Mouse (Mus musculus): Measurements from ENCODE around the gene Svep1.

The Svep1 gene

DNA sequence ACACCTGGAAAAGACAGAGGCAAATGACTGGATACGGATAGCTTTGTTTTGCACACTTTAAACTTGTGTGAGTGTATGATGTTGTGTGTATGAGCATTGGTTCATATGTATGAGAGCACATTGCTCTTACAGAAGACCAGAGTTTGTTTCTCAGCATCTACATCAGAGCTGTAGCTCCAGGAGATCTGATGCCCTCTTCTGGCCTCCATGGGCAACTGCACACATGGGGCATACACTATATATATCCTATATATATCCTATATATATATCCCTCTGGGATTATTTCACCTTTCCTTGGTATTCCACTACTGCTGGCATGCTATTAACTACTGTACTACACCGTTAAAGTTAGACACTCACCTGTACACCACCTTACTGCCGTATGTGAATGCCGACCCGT lies 122.5 kb downstream of the Svep1 start:
- DNase-seq (ENCODE audit: low spot score), result no peak

GRCm38 (mm10) chr4:58082588-58082987 lies 124.1 kb downstream of the Svep1 start:
- peak; percentile 83 for DNase-seq (ENCODE audit: low spot score)

- peak; percentile 69 for DNase-seq (ENCODE audit: low spot score)
Measured at GRCm38 (mm10) chr4:58079631-58080030, 127.0 kb downstream of the Svep1 start.

GRCm38 (mm10) chr4:58077950-58078349 lies 128.7 kb downstream of the Svep1 start:
- no peak for DNase-seq (ENCODE audit: low spot score)

GRCm38 (mm10) chr4:58077536-58077935 lies 129.1 kb downstream of the Svep1 start:
- DNase-seq (ENCODE audit: low spot score), result no peak

DNA sequence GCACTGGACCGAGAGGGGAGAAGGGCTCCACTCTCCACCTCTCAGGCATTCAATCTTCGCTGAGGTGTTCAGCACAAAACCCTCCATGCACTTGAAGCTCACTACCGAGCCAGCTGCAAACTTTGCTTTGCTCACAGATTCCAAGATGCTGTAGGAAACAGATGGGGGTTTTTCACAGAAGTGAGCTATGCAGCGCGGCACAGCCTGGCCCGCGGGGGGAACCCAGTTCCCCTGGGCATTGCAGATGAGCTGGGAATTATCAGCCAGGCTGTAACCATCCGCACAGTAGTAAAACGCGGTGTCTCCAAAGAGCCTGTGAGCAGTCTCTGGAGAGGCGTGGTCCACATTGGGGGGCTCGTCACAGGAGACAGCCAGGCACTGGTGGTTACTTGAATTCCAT lies 133.8 kb downstream of the Svep1 start:
- no peak for DNase-seq (ENCODE audit: low spot score)

GRCm38 (mm10) chr4:58068886-58069285 lies 137.8 kb downstream of the Svep1 start:
- DNase-seq (ENCODE audit: low spot score), result no peak

GRCm38 (mm10) chr4:58064721-58065120 lies 141.9 kb downstream of the Svep1 start:
- no peak for DNase-seq (ENCODE audit: low spot score)

DNA sequence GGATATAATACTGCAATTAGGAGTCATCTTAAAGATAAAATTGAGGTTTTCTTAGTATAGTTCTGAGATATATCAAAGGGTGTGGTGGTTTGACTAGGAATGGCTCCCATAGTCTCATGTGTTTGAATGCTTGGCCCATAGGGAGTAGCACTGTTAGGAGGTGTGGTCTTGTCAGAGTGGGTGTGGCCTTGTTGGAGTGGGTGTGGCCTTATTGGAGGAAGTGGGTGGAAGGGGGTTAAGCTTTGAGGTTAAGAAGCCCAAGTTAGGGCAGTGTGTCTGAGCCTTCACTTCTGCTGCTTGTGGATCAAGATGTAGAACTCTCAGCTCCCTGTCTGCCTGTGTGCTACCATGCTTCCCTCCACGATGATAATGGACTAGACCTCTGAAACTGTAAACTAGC lies 143.7 kb downstream of the Svep1 start:
- no peak for DNase-seq (ENCODE audit: low spot score)

GRCm38 (mm10) chr4:58055653-58056052 lies 151.0 kb downstream of the Svep1 start:
- DNase-seq (ENCODE audit: low spot score), result no peak

DNA sequence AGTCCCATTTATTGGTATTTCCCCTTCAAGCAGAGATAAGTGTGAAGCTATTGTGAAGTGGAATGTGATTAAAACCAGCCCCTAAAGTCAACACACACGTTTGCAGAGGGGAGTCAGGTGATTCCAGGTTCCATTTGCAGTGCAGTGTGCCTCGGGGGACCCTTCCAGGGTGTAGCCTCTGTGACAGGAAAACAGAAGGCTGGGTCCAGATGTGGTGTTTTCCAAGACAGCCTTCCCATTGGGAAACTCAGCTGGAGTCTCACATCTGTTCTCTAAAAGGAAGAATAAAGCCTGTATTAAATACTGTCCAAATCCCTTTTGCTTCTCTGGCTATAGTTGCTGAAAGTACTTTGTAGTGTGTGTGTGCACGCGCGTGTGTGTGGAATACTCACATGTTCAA lies 152.2 kb downstream of the Svep1 start:
- no peak for DNase-seq (ENCODE audit: low spot score)

DNA sequence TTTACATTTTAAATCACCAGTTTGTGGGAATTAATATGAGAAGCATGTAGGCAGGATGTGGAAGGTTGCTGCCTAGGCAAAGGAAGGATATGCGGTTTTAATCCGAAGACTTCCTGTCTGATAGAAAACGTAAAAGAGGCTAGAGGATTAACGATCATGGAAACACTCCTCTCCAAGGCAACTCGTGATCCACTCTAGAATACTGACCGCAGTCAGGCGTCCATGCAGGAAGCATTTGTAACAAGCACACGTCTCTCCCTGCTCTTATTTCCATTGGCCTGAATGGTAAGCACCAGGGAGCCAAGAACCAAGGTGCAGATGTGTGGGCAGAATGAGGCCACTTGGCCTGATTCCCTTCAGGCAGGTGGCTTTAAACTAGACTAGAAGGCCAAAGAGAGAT lies 155.9 kb downstream of the Svep1 start:
- DNase-seq (ENCODE audit: low spot score), result no peak

GRCm38 (mm10) chr4:58050276-58050675 lies 156.4 kb downstream of the Svep1 start:
- no peak for DNase-seq (ENCODE audit: low spot score)

DNA sequence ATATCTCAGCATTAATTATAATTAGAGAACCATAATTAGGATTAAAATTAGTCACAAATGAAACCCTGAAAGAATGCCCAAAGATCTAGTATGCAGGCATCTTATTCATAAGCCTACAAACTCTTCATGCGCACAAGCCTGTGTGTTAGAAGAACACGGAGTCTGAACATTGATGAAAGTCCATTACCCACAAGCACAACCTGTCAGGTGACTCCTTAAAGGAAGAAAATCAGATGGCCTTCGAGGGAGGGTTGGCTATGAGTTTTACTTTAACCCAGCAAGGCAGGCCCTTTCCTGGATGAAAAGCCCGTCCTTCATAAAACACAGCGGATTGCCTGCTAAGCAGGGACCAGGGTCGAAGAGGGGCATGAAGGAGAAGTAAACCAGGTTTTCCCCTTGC lies 161.8 kb downstream of the Svep1 start:
- DNase-seq (ENCODE audit: low spot score), result no peak

DNA sequence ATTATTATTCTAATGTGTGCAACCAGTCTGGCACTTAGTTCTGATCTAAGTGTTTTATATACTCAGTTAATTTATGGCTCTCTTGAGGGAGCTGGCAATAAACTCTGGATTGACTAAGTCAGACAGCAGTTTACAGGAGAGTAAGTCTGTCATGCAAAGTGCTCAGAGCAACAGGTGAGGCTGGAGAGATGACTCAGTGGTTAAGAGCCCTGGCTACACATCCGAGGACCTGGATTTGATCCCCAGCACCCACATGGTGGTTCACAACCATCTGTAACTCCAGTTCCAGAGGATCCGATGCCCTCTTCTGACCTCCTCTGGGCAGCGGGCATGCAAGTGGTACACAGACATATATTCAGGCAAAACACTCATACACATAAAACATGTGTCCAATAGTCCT lies 162.3 kb downstream of the Svep1 start:
- no peak for DNase-seq (ENCODE audit: low spot score)

GRCm38 (mm10) chr4:58040093-58040492 lies 166.6 kb downstream of the Svep1 start:
- no peak for DNase-seq (ENCODE audit: low spot score)

DNA sequence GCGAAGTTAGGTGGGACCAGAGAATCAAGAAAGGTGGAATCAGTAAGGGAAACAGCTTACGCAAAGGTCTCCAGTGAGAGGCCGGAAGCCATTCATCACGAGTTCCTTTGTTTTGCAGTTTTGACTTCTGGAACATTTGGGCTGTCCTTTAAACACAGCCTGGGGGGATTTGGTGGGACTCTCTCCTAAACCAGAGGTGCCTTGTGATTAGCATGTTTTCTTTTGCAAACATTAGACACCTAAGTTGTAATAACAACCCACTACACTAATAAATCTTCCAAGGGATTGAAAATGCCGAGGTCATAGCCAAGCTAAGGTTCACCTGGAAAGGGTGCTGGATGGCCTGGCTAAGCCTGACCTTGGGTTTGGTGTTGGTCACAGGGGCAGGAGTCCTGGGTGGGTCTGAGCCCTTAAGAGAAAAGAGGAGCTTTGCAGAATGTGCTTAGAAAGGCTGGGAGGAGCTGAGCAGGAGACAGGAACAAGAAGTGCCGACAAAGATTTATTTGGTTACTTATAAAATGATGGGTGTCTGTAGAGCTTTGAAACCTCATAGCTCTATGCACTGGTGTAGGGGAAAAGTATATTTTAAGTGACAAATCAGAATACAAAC lies 169.5 kb downstream of the Svep1 start:
- DNase-seq (ENCODE audit: low spot score), result no peak

DNA sequence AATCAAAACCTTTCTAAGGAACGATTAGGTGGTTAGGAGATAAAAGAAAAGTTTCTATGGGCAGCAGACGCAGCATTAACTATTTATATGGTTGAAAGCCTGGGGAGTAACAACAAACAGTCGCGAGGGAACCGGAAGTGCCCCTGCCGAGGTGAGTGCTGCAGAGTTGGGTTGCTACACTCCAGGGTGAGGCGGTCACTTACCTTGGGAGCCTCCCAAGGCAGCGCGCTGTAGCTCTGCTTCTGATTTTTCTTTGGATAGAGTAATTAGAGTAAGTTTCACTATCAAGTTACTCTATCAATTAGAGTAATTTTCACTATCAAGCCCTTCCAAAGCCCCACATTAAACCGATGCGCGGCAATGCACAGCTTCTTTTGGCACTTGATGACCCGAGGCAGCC lies 172.0 kb downstream of the Svep1 start:
- no peak for DNase-seq (ENCODE audit: low spot score)

- no peak for DNase-seq (ENCODE audit: low spot score)
Measured at GRCm38 (mm10) chr4:58032714-58033113, 173.9 kb downstream of the Svep1 start.

DNA sequence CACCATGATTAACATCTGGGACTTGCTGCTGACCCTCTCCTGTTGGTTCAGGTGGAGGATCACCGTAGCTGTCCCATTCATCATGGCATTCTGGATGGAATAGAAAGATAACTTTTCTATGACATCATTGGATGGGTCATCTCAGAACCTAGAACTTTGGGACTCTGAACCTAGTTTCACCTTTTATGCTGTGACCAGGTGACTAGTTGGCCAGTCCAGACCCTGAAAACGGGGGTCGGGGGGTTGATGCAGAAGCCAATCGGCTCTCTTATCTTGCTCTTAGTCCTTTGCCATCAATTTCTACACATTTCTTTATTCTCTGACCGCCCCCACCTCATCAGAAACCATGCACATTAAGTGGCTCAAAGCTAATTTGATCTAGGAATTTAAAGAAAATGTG lies 197.6 kb downstream of the Svep1 start, which contains the start of gene Txndc8:
Gene Txndc8, minus strand, starts transcription at position 101 of the 400 bp plus-strand sequence.
- DNase-seq (ENCODE audit: low spot score), result no peak

DNA sequence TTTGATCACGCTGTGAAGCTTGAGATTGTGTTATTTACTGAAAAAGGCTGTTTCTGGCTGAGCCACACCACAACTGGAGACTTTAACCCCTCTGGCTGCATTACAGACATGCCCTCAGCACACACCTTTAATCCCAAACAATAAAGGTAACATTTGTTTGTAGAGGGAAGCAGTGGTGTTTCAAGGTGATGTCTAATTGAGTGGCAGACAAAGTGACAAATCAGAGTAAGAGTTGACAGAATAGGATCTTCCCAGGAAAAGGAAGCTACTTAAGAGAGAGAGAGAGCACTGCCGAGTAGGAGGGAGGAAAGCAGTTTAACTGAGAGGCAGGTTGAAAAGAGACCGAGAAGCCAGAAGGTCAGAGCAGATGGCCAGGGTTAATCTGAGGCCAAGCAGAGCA lies 203.2 kb downstream of the Svep1 start:
- no peak for DNase-seq (ENCODE audit: low spot score)
